Mouse (Mus musculus) gastrocnemius, adult 8-10 months (tissue): ENCODE results near the gene Rufy1. TPM values are rescaled to one million over a fixed set of nuclear protein-coding genes. Genes with fewer than 3 reads are reported as not detected.

Experiments used
- DNase-seq, 2 experiments: peaks; one replicate each; pipeline ENCODE4 v3.0.0; 2022; ENCODE audit warnings: low spot score in 2 of 2
- total RNA-seq, 4 experiments: library from RNA; stranded (reverse); gene quantifications; 2 replicates each; pipeline ENCODE4 v1.2.4; 2022

The Rufy1 gene
- total RNA-seq, 4 experiments from 2014 or later = 21.2 to 24.9 (median 22.0) TPM

GRCm38 (mm10) chr11:50431134-50432068 lies 476 bp upstream of the Rufy1 start:
- DNase-seq = no peak

- no peak for DNase-seq
These were observed 4.9 kb downstream of the Rufy1 start for GRCm38 (mm10) chr11:50426056-50426455.

DNA sequence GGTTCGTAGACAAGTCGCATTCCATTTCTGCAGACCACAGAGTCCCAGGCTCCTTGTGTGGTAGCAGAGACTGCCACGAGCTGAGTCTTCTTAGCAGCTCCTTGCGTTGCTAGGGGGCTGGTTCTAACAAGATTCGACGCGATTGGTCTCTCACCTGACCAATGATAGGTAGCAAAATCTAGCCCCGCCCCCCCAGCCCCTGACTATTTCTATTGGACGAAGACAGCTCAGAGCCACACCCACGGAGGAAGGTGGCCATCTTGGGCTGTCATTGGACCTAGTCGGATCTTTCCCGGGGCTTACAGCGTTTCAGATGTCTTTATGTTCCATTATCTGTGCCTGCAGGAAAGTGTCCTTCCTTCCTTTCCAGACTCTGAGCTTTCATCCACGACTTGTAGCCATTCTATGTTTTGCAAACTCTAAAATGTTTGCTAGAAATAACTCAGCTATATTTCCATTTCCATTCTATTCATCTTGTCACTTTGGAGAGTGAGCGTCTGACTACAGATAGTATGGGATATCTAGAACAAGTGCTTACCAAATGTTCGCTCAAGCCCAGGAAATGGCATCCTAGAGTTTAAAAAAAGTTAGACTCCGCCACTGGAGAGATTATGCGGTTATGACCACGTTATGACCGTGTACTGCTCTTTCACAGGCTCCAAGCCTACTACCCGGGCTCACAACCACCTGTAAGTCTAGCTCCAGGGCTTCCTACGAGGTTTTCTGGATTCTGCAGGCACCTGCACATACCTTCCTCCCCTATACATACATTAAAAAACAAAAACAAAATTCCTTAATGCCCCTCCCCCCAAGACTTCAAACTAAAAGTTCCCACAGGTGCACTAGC lies 8.8 kb downstream of the Rufy1 start:
- DNase-seq = no peak

DNA sequence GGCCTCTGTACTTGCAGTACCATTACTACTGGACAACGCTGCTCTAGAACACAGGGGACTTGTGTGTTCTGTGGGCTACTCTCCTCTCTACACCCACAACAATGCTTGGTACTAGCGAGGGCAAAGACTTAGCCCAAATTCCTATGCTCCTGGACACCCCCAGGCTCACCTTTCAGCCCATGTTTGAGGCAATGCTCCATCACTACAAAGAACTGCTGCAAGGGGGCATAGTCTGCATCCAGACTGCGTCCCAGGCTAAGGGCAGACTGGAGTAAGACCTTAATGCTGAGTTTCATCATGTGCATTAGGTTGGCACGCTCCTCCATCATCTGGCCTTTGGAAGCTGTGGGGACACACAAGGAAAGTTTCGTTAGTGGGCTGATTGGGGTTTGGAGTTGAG lies 9.5 kb downstream of the Rufy1 start:
- DNase-seq = no peak

GRCm38 (mm10) chr11:50417856-50418255 lies 13.1 kb downstream of the Rufy1 start:
- no peak for DNase-seq

DNA sequence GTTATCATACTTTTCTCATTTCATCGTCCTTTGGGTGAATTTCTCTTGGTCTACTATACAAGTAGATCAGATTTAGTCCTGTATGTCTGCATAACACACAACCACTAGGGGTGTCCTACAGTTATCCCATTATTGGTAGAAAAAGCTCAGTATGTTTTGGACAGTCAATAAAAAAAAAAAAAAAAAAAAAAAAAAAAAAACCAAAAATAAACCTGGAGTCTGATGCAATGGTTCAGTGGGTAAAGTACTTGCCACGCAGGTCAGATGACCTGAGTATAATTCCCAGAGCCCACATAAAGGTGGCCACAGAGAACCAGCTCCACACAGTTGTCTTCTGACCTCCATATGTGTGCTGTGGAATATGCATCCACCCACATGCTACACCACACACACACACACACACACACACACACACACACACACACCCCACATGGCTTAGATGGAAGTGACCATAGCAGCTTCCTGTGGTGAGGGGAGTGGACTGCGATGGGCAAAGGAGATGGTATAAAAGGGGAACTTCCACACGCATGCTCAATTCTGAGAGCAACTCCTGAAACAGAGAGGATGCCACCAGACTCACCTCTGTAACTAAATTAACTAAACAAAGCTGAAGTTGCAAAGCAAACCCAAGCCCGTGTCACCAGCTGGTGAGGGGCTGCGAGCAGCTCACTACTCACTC lies 15.2 kb downstream of the Rufy1 start:
- DNase-seq = no peak

DNA sequence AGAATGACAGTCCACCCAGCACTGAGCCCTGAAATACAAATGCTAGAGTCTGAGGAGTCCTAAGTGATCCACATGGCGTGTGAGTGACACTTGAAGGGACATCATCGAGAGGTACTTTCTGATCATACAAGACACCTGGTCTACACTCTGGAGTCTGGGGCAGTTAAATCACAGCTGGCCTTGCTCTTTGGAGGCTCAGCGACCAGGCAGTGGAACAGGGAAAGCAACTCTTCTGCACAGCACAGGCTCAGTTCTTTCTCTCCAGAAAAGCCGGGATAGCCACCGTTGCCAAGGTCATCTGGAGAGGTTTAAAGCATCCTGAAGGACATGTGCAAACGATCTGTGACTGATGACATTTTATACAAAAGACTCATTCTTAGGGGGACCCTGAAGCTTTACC lies 23.7 kb downstream of the Rufy1 start:
- DNase-seq = no peak

- peak in 1 of 2 experiments; percentile 23 for DNase-seq
These were observed 27.4 kb downstream of the Rufy1 start for GRCm38 (mm10) chr11:50403367-50404014.

DNA sequence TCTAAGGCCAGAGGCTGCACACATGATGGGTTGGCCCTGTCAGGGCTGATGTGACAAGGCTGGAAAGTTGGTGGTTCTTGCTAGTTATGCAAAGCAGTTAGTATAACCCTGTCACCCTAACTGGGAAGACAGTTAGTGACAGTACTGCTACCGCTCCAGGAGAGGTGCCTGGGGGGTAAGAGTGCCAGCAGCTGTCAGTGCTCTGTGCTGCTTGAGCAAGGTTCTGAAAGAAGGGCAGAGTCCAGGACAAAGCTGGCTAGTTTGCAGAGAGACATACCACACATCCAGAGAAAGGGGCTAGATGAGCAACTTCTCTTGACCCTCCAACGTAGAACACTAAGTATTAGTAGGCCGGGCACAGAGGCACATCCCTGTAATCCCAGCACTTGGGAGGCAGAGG lies 28.4 kb downstream of the Rufy1 start:
- DNase-seq = no peak

DNA sequence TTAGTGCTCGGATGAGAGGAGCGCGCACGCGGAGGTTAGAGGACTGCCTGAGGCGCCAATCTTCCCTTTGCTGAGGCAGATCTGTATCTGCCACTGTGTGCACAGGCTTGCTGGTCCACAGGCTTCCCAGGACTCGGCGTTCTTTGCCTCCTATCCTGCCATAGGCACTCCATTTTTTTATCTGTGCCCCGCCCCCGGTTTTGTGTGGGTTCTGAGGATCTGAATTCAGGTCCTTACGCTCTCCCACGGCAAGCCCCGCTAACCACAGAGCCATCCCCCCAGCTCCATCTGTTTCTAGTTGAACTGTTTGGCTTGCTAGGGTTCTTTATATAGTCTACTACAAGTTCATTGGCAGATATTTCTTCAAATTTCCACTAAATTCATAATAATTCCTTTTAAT lies 32.1 kb downstream of the Rufy1 start:
- DNase-seq = no peak

GRCm38 (mm10) chr11:50397316-50397715 lies 33.6 kb downstream of the Rufy1 start:
- no peak for DNase-seq

- no peak for DNase-seq
These were observed 34.1 kb downstream of the Rufy1 start for GRCm38 (mm10) chr11:50396766-50397307.

DNA sequence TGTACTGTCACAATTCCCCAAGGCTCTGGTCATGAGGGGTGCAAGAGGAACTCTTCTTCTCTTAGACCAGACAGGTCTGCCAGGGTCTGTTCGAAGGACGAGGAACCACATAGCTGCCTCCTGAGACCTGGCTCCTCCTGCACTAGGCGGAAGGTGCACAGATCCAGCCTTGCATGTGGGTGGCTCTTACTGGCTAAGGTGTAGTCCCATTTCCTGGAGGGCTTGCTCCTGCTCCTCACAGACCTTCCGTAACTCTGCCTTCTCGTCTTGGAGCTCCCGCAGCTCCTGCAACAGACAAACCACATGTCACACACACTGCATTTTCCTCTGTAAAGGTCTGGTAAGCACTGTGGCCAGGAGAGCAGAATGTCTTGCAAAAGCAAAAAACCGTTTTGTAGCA lies 36.2 kb downstream of the Rufy1 start:
- no peak for DNase-seq

GRCm38 (mm10) chr11:50393306-50393705 lies 37.6 kb downstream of the Rufy1 start:
- DNase-seq = no peak

- no peak for DNase-seq
These were observed 39.5 kb downstream of the Rufy1 start for GRCm38 (mm10) chr11:50391272-50391960.

GRCm38 (mm10) chr11:50389616-50390015 lies 41.3 kb downstream of the Rufy1 start:
- no peak for DNase-seq

- DNase-seq = no peak
These were observed 41.9 kb downstream of the Rufy1 start for GRCm38 (mm10) chr11:50389011-50389410.

- no peak for DNase-seq
These were observed 42.6 kb downstream of the Rufy1 start for GRCm38 (mm10) chr11:50388217-50388929.

DNA sequence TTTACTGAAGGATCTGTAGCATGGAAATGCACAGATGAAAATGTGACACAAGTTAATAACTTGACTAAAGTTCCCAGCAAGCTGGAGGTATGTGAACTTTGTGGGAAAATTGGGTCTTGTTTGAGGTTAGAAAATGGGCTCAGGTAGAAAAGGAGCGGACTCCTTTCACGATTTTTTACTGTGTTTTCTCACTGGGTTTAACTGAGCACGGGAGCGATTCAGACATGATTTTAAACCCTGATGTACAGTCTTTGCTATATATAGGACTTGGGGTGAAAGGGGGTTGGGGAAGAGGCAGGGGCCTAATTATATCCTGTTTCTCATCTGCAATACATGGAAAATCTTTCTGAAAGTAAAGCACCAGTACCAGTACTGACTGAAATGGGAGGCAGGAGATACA lies 43.2 kb downstream of the Rufy1 start:
- no peak for DNase-seq
